ENCODE assay signal across 21 mouse cellular contexts in genomic region chr6:54118897-54119296, GRCm38 (mm10).
DNase-seq lines count a peak whose midpoint lies in the region; ATAC-seq and TF ChIP-seq lines count a peak whose summit lies in the region.
"Had no signal": no experiment of that assay in that cellular context is flagged by ENCODE, and none has a peak within 500 bp of the region (broad histone marks: within the 10 kb centered on the region; RNA-seq: fewer than 3 reads in every experiment).

No protein-coding gene starts in this region.

- TF ChIP-seq CTCF in stomach, postnatal 0 days (IDR thresholded peaks at IDR 0.05; ENCODE audit: low read depth), result no peak

- H3K4me3 ChIP-seq in midbrain, embryonic 10.5 days, result no peak overlapping the region
- no peak overlapping the region for H3K4me3 ChIP-seq in midbrain, embryonic 15.5 days
- no peak overlapping the region for H3K4me3 ChIP-seq in intestine, embryonic 16.5 days (ENCODE audit: low read length)
- H3K4me3 ChIP-seq in stomach, postnatal 0 days (ENCODE audit: low read depth, low read length), result no peak overlapping the region
- H3K4me3 ChIP-seq: hindbrain, embryonic 12.5 days; layer of hippocampus, adult 2 months; limb, embryonic 15.5 days; liver, embryonic 15.5 days; midbrain, embryonic 12.5 days; neural tube, embryonic 13.5 days had no signal

- TF ChIP-seq EP300 in stomach, postnatal 0 days (optimal IDR thresholded peaks at IDR 0.05), result no peak

- 88% methylated on average over 4 of the region's 4 CpGs for WGBS in midbrain, embryonic 10.5 days
- WGBS in midbrain, embryonic 15.5 days, result 82% methylated on average over 4 of the region's 4 CpGs
- WGBS in intestine, embryonic 16.5 days, result 60% methylated on average over 4 of the region's 4 CpGs
- WGBS in stomach, postnatal 0 days, result 61% methylated on average over 4 of the region's 4 CpGs

- H3K27me3 ChIP-seq in midbrain, embryonic 10.5 days (ENCODE audit: low read depth, poor library complexity, severe bottlenecking), result no peaks in the 10 kb centered on the region
- no peaks in the 10 kb centered on the region for H3K27me3 ChIP-seq in midbrain, embryonic 15.5 days (replicated peaks)
- no peaks in the 10 kb centered on the region for H3K27me3 ChIP-seq in intestine, embryonic 16.5 days (replicated peaks; ENCODE audit: control insufficient read depth, insufficient read depth, low read length)
- H3K27me3 ChIP-seq in stomach, postnatal 0 days (ENCODE audit: control insufficient read depth, insufficient read depth, low read length), result no peaks in the 10 kb centered on the region
- H3K27me3 ChIP-seq: hindbrain, embryonic 12.5 days; limb, embryonic 15.5 days; liver, embryonic 15.5 days; midbrain, embryonic 12.5 days; neural tube, embryonic 13.5 days had no signal

- no peak for ATAC-seq in midbrain, embryonic 15.5 days (replicated peaks)
- peak; percentile 80 for ATAC-seq in intestine, embryonic 16.5 days
- ATAC-seq in stomach, postnatal 0 days (ENCODE audit: low FRiP score, low TSS enrichment), result peak; percentile 63; the same call in 1 of the 2 replicates
- ATAC-seq: lung, postnatal 0 days had no signal

- peak; percentile 57 for DNase-seq in cerebellum, adult 9-10 months
- no peak for DNase-seq in cerebellum, adult 9-11 months
- no peak for DNase-seq in midbrain, embryonic 10.5 days (ENCODE audit: low spot score)
- peak; percentile 38 for DNase-seq in stomach, postnatal 0 days (ENCODE audit: low spot score)
- DNase-seq in gastrocnemius, postnatal 36 days, result no peak
- DNase-seq in T-cell, adult 2 months (ENCODE audit: low spot score), result no peak
- DNase-seq: adrenal gland, adult 8-10 months; gastrocnemius, postnatal 25 days; heart, postnatal 10 days; kidney, adult 18-20 months; thymus, postnatal 36 days had no signal

- H3K36me3 ChIP-seq in midbrain, embryonic 10.5 days, result no peaks in the 10 kb centered on the region
- H3K36me3 ChIP-seq in midbrain, embryonic 15.5 days (replicated peaks), result no peaks in the 10 kb centered on the region
- no peaks in the 10 kb centered on the region for H3K36me3 ChIP-seq in intestine, embryonic 16.5 days (ENCODE audit: control insufficient read depth, insufficient read depth, low read length)
- no peaks in the 10 kb centered on the region for H3K36me3 ChIP-seq in stomach, postnatal 0 days (ENCODE audit: control insufficient read depth, insufficient read depth, low read length)
- H3K36me3 ChIP-seq: hindbrain, embryonic 12.5 days; limb, embryonic 15.5 days; liver, embryonic 15.5 days; midbrain, embryonic 12.5 days; neural tube, embryonic 13.5 days had no signal

- no peak overlapping the region for H3K9ac ChIP-seq in midbrain, embryonic 15.5 days
- no peak overlapping the region for H3K9ac ChIP-seq in intestine, embryonic 16.5 days (ENCODE audit: low read depth, low read length)
- no peak overlapping the region for H3K9ac ChIP-seq in stomach, postnatal 0 days (ENCODE audit: low read length)
- H3K9ac ChIP-seq: hindbrain, embryonic 12.5 days; limb, embryonic 15.5 days; liver, embryonic 15.5 days; midbrain, embryonic 12.5 days; neural tube, embryonic 13.5 days had no signal

- H3K9me3 ChIP-seq in midbrain, embryonic 10.5 days (replicated peaks), result no peaks in the 10 kb centered on the region
- no peaks in the 10 kb centered on the region for H3K9me3 ChIP-seq in midbrain, embryonic 15.5 days
- no peaks in the 10 kb centered on the region for H3K9me3 ChIP-seq in intestine, embryonic 16.5 days (ENCODE audit: control insufficient read depth, low read length)
- no peaks in the 10 kb centered on the region for H3K9me3 ChIP-seq in stomach, postnatal 0 days (ENCODE audit: control insufficient read depth, low read length)
- H3K9me3 ChIP-seq: hindbrain, embryonic 12.5 days; limb, embryonic 15.5 days; liver, embryonic 15.5 days; midbrain, embryonic 12.5 days; neural tube, embryonic 13.5 days had no signal

- intact Hi-C loops in gastrocnemius, postnatal 36 days (cut with DNase I), result no loop called here

- H3K4me2 ChIP-seq in midbrain, embryonic 15.5 days, result no peak overlapping the region
- no peak overlapping the region for H3K4me2 ChIP-seq in intestine, embryonic 16.5 days (ENCODE audit: low read depth, low read length)
- H3K4me2 ChIP-seq in stomach, postnatal 0 days (replicated peaks; ENCODE audit: low read depth), result no peak overlapping the region
- H3K4me2 ChIP-seq: hindbrain, embryonic 12.5 days; limb, embryonic 15.5 days; liver, embryonic 15.5 days; midbrain, embryonic 12.5 days; neural tube, embryonic 13.5 days had no signal

- H3K27ac ChIP-seq in midbrain, embryonic 10.5 days (replicated peaks), result peak overlapping the region; percentile 72
- H3K27ac ChIP-seq in midbrain, embryonic 15.5 days, result no peak overlapping the region
- H3K27ac ChIP-seq in intestine, embryonic 16.5 days (ENCODE audit: low read length), result peak overlapping the region; percentile 81
- H3K27ac ChIP-seq in stomach, postnatal 0 days (replicated peaks), result peak overlapping the region; percentile 56; the same call in 1 of the 2 replicates
- H3K27ac ChIP-seq: hindbrain, embryonic 12.5 days; kidney, postnatal 0 days; layer of hippocampus, adult 2 months; limb, embryonic 15.5 days; liver, embryonic 15.5 days; neural tube, embryonic 13.5 days had no signal

- peaks cover 16% of the 10 kb centered on the region for H3K4me1 ChIP-seq in midbrain, embryonic 10.5 days
- peaks cover 8% of the 10 kb centered on the region for H3K4me1 ChIP-seq in midbrain, embryonic 15.5 days
- peaks cover 9% of the 10 kb centered on the region; the same call in 1 of the 2 replicates for H3K4me1 ChIP-seq in intestine, embryonic 16.5 days (ENCODE audit: control insufficient read depth, insufficient read depth, low read length)
- H3K4me1 ChIP-seq in stomach, postnatal 0 days (replicated peaks; ENCODE audit: control insufficient read depth, insufficient read depth), result no peaks in the 10 kb centered on the region

Comparison
In these comparisons a context has a peak if more than half of its experiments do, and no peak if none do; other contexts are left out.
1. DNase-seq: peak in cerebellum, adult 9-10 months (single experiment) and stomach, postnatal 0 days (single experiment); none in cerebellum, adult 9-11 months (single experiment), midbrain, embryonic 10.5 days (single experiment), gastrocnemius, postnatal 36 days (0 of 2) and T-cell, adult 2 months (single experiment).